Mouse (Mus musculus) lung, embryonic 16.5 days (tissue): Measurements from ENCODE around the gene AI661453. TPM values are rescaled to one million over a fixed set of nuclear protein-coding genes. Genes with fewer than 3 reads are reported as not detected.
A peak's percentile ranks its signal among the peaks of the same experiment; 100 is the strongest.

Source experiments
- ATAC-seq: fragments of 200-750 bp; cut with Nextera tagmentation; 2 replicates; pipeline ENCODE4 v1.8.0; 2017; ENCODE audit warnings: low read depth, mild to moderate bottlenecking, moderate library complexity
- H3K27ac ChIP-seq: fragments of 300-500 bp; sonication (generic); 2 replicates; pipeline ENCODE4 v1.5.1; 2014; ENCODE audit warnings: mild to moderate bottlenecking, control low read depth, low read length
- H3K27me3 ChIP-seq: fragments of 300-500 bp; sonication (generic); 2 replicates; pipeline ENCODE4 v1.6.1; 2014; ENCODE audit warnings: low read depth, low read length, mixed read lengths; ENCODE audit not compliant: control insufficient read depth, insufficient read depth
- H3K36me3 ChIP-seq: fragments of 300-500 bp; sonication (generic); 2 replicates; pipeline ENCODE4 v1.6.1; 2014; ENCODE audit warnings: low read length; ENCODE audit not compliant: control insufficient read depth, insufficient read depth
- H3K4me1 ChIP-seq: fragments of 300-500 bp; sonication (generic); replicated peaks from 2 replicates; pipeline ENCODE4 v1.6.1; 2014; ENCODE audit warnings: low read length, mixed read lengths; ENCODE audit not compliant: control insufficient read depth, insufficient read depth
- H3K4me2 ChIP-seq: fragments of 300-500 bp; sonication (generic); 2 replicates; pipeline ENCODE4 v1.6.1; 2014; ENCODE audit warnings: low read depth, low read length, control low read depth
- H3K4me3 ChIP-seq: fragments of 300-500 bp; sonication (generic); 2 replicates; pipeline ENCODE4 v1.5.1; 2014; ENCODE audit warnings: mild to moderate bottlenecking, low read length, control low read depth
- H3K9ac ChIP-seq: fragments of 300-500 bp; sonication (generic); 2 replicates; pipeline ENCODE4 v1.6.1; 2014; ENCODE audit warnings: low read length, control low read depth
- H3K9me3 ChIP-seq: fragments of 300-500 bp; sonication (generic); 2 replicates; pipeline ENCODE4 v1.6.1; 2016; ENCODE audit warnings: low read length; ENCODE audit not compliant: control insufficient read depth
- WGBS: fragments of 180-500 bp; shearing (Covaris S2); extraction: QIAGEN DNeasy Blood & Tissue Kit; methylation state at CpG from one replicate; pipeline ENCODE4 v1.1.7; 2014; 5-methylcytosine and 5-hydroxymethylcytosine counted together
- polyA plus RNA-seq: library from polyadenylated mRNA; unstranded; fragments of >200 nt; fragmentation: Nextera tagmentation; extraction: Ambion mirVana; gene quantifications from 2 replicates; pipeline ENCODE4 v1.2.1, GENCODE M21; 2015

The AI661453 gene
- polyA plus RNA-seq, 1 experiment from 2014 or later = 1.8 TPM

DNA sequence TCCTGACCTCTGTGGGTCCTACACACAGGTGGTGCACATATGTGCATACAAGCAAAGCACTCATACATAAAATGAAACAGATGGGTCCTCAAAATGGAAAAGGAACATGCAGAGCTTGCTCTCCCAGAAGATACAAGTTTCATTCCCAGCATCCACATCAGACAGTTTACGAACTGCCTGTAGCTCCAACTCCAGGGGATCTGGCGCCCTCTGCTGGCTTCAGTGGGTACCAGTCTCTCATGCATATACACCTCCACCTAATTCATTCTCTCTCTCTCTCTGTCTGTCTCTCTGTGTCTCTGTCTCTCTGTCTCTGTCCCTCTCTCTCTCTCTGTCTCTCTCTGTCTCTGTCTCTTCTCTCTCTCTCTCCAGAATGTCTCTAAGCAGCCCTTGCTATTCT, 46.0 kb downstream of the AI661453 start:
- Histone ChIP-seq H3K9ac (no peak overlapping the region), H3K4me2 (no peak overlapping the region), H3K4me1 (peaks cover 10% of the 10 kb centered on the region), H3K27ac (no peak overlapping the region), H3K27me3 (no peaks in the 10 kb centered on the region), H3K36me3 (no peaks in the 10 kb centered on the region), H3K4me3 (no peak overlapping the region), H3K9me3 (no peaks in the 10 kb centered on the region)
- ATAC-seq = no peak
- WGBS = 41% methylated on average over 2 of the region's 2 CpGs

DNA sequence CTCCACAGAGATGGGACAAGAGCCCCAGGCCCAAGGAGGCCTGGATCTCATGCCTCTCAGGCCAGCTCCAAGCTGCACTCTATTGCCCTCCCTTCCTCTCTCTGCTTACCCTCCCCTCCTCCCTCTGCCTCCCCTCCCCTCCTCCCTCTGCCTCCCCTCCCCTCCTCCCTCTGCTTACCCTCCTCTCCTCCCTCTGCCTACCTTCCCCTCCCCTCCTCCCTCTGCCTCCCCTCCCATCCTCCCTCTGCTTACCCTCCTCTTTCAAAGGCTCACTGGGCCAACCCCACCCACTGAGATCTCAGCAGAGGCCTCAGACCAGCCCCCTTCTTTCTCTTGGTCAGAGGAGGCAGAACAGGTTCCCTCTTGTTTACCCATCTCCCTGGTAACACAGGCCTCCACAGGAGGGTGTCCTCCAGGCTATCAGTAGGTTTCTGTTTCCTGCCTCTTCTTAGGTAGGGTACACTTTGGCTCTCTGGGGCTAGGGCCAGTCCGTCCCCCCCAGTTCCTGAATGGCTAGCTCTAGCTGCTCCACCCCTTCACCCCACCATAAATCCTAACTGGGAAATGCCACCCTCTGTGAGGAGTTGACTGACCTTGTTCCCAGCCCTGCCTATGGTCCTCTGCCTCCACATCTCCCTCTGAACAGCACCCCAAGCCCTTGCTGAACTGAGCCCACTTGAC, 48.0 kb downstream of the AI661453 start:
- no peak overlapping the region for H3K4me2 ChIP-seq
- H3K27me3 ChIP-seq = no peaks in the 10 kb centered on the region
- 8% methylated on average over 1 of the region's 1 CpGs for WGBS
- H3K27ac ChIP-seq = peak overlapping the region; percentile 91
- ATAC-seq = peak; percentile 88
- H3K36me3 ChIP-seq = peaks cover 4% of the 10 kb centered on the region; the same call in 1 of the 2 replicates
- no peak overlapping the region for H3K9ac ChIP-seq
- H3K9me3 ChIP-seq = no peaks in the 10 kb centered on the region
- no peak overlapping the region for H3K4me3 ChIP-seq
- peaks cover 10% of the 10 kb centered on the region for H3K4me1 ChIP-seq

DNA sequence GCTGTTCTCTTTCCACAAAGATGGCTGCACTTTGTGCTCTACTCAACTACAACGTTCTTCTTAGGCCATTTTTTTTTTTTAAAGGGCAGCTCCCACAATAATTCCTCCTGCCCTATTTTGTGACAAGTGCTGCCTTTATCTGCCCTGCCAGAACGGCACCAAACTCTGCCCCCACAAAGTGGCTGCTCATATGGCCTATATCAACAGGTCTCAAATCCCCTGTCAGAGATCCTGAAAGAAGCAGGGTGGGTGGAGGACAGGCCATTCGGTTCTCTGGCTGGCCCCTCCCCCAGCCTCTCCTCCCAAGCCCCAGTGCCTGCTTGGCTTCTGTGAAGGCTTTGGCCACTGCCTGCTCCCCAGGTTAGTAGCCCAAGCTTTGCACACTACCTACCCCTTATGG, 48.6 kb downstream of the AI661453 start:
- peak overlapping the region; percentile 91 for H3K27ac ChIP-seq
- 8% methylated on average over 3 of the region's 3 CpGs for WGBS

GRCm38 (mm10) chr17:47485791-47486190, 49.4 kb downstream of the AI661453 start:
- no peaks in the 10 kb centered on the region for H3K27me3 ChIP-seq
- 0 out of 2 replicates have a peak overlapping the region, but pooled peaks have one; percentile 21 for H3K27ac ChIP-seq
- H3K9ac ChIP-seq = no peak overlapping the region
- no peak overlapping the region for H3K4me3 ChIP-seq
- ATAC-seq = no peak
- H3K36me3 ChIP-seq = peaks cover 6% of the 10 kb centered on the region
- WGBS = 46% methylated on average over 3 of the region's 3 CpGs
- H3K4me2 ChIP-seq = no peak overlapping the region
- H3K9me3 ChIP-seq = no peaks in the 10 kb centered on the region
- H3K4me1 ChIP-seq = peaks cover 10% of the 10 kb centered on the region

More for the DNA sequence above, 48.6 kb downstream of the AI661453 start:
- Histone ChIP-seq H3K9ac (0 out of 2 replicates have a peak overlapping the region, but pooled peaks have one; percentile 10), H3K9me3 (no peaks in the 10 kb centered on the region), H3K4me1 (peaks cover 10% of the 10 kb centered on the region), H3K27me3 (no peaks in the 10 kb centered on the region), H3K36me3 (peaks cover 4% of the 10 kb centered on the region; the same call in 1 of the 2 replicates), H3K4me3 (no peak overlapping the region), H3K4me2 (no peak overlapping the region)
- no peak for ATAC-seq

DNA sequence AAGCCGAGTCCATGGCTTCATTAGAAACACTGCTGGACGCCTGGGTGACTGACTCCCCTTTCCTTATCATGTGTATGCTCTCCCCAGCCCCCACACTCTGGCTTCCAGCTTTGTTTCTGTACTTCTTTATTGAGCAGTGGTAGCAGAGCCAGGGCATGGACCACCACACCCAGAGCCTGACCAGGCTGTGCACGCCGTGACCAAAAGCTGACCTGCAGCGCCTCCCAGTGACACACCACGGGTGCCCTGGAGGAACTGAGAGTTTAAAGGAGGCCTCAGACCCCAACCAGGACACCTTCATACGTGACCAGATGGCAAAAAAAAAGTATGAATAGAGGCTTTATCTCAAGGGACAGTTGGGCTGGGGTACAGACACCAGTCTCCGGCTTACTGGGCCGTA, 54.4 kb downstream of the AI661453 start:
- no peaks in the 10 kb centered on the region for H3K9me3 ChIP-seq
- H3K27me3 ChIP-seq = no peaks in the 10 kb centered on the region
- no peak for ATAC-seq
- H3K36me3 ChIP-seq = peaks cover 35% of the 10 kb centered on the region
- H3K27ac ChIP-seq = no peak overlapping the region
- no peak overlapping the region for H3K9ac ChIP-seq
- no peak overlapping the region for H3K4me2 ChIP-seq
- no peak overlapping the region for H3K4me3 ChIP-seq
- 75% methylated on average over 9 of the region's 9 CpGs for WGBS
- peaks cover under 1% of the 10 kb centered on the region for H3K4me1 ChIP-seq

DNA sequence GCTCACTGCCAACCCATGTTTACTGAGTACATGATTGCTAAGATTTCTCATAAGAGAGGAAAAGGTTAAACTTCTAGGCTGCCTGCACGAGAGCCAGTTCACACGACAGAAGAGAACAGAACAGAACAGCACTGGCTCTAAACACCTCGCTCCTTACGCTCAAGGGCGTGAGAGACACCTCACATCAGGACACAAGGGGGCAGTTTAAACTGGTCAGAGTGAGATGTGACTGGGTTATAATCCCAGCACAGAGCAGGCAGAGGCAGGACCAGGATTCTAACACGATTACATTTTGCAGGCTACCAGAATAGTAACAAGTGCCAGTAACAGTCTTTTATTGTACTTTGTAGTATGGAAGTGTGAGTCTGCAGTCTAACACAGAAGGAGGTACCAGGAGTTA, 56.3 kb downstream of the AI661453 start:
- no peaks in the 10 kb centered on the region for H3K9me3 ChIP-seq
- ATAC-seq = no peak
- no peak overlapping the region for H3K9ac ChIP-seq
- no peaks in the 10 kb centered on the region for H3K27me3 ChIP-seq
- no peak overlapping the region for H3K27ac ChIP-seq
- no peaks in the 10 kb centered on the region for H3K4me1 ChIP-seq
- peaks cover 48% of the 10 kb centered on the region for H3K36me3 ChIP-seq
- H3K4me3 ChIP-seq = no peak overlapping the region
- 70% methylated on average over 6 of the region's 6 CpGs for WGBS
- H3K4me2 ChIP-seq = no peak overlapping the region

GRCm38 (mm10) chr17:47493653-47494052, 57.2 kb downstream of the AI661453 start:
- WGBS = 88% methylated on average over 6 of the region's 6 CpGs
- Histone ChIP-seq H3K4me2 (no peak overlapping the region), H3K9me3 (no peaks in the 10 kb centered on the region), H3K9ac (no peak overlapping the region), H3K27me3 (no peaks in the 10 kb centered on the region), H3K4me1 (no peaks in the 10 kb centered on the region), H3K4me3 (no peak overlapping the region), H3K27ac (no peak overlapping the region), H3K36me3 (peaks cover 55% of the 10 kb centered on the region)
- ATAC-seq = no peak

- Histone ChIP-seq H3K4me1 (no peaks in the 10 kb centered on the region), H3K9me3 (no peaks in the 10 kb centered on the region), H3K4me2 (no peak overlapping the region), H3K9ac (no peak overlapping the region), H3K27ac (no peak overlapping the region), H3K36me3 (peaks cover 56% of the 10 kb centered on the region), H3K4me3 (no peak overlapping the region), H3K27me3 (no peaks in the 10 kb centered on the region)
- WGBS = 88% methylated on average over 11 of the region's 11 CpGs
- ATAC-seq = no peak
Observed at GRCm38 (mm10) chr17:47494132-47494531, 57.7 kb downstream of the AI661453 start.

- 5% methylated on average over 11 of the region's 11 CpGs for WGBS
- peak; percentile 0; the same call in 1 of the 2 replicates for ATAC-seq
- peak overlapping the region; percentile 83 for H3K9ac ChIP-seq
- H3K4me3 ChIP-seq = peak overlapping the region; percentile 75
- no peaks in the 10 kb centered on the region for H3K27me3 ChIP-seq
- H3K9me3 ChIP-seq = no peaks in the 10 kb centered on the region
- 0 out of 2 replicates have a peak overlapping the region, but pooled peaks have one; percentile 0 for H3K27ac ChIP-seq
- H3K36me3 ChIP-seq = peaks cover 21% of the 10 kb centered on the region
- peaks cover 27% of the 10 kb centered on the region for H3K4me1 ChIP-seq
- H3K4me2 ChIP-seq = peak overlapping the region; percentile 84
Observed at GRCm38 (mm10) chr17:47501531-47501930, 65.1 kb downstream of the AI661453 start.
